Mouse (Mus musculus) small intestine, adult 2 months (tissue): ENCODE data around the gene Ufsp1. TPM values are rescaled to one million over a fixed set of nuclear protein-coding genes. Genes with fewer than 3 reads are reported as not detected.

ENCODE experiments used
- H3K27ac ChIP-seq: fragments of 200-500 bp; 2 replicates; pipeline ENCODE4 v1.5.1; 2012; ENCODE audit warnings: low read depth, low read length, control low read depth, inconsistent platforms; ENCODE audit not compliant: insufficient read depth
- H3K27me3 ChIP-seq: fragments of 200-500 bp; 2 replicates; pipeline ENCODE4 v1.6.1; 2012; ENCODE audit warnings: mild to moderate bottlenecking, moderate library complexity, low read length, inconsistent platforms; ENCODE audit not compliant: control insufficient read depth, insufficient read depth
- H3K36me3 ChIP-seq: fragments of 200-500 bp; 2 replicates; pipeline ENCODE4 v1.6.1; 2012; ENCODE audit warnings: mild to moderate bottlenecking, low read length, control low read depth, inconsistent platforms; ENCODE audit not compliant: control insufficient read depth, insufficient read depth
- H3K4me1 ChIP-seq: fragments of 200-500 bp; 2 replicates; pipeline ENCODE4 v1.6.1; 2012; ENCODE audit warnings: low read length, inconsistent platforms, mixed read lengths; ENCODE audit not compliant: control insufficient read depth, insufficient read depth, insufficient read length
- H3K4me3 ChIP-seq: fragments of 200-500 bp; 2 replicates; pipeline ENCODE4 v1.5.1; 2012; ENCODE audit warnings: low read depth, mild to moderate bottlenecking, control low read depth, inconsistent platforms, low read length, moderate library complexity
- CTCF ChIP-seq: fragments of 200-500 bp; IDR thresholded peaks from 2 replicates; pipeline ENCODE4 v1.5.1; 2012; ENCODE audit warnings: low read depth, mild to moderate bottlenecking, control low read depth, inconsistent platforms, low read length, moderate library complexity, mixed read lengths; ENCODE audit not compliant: insufficient replicate concordance, insufficient read length; ENCODE audit errors: extremely low read depth
- POLR2A ChIP-seq: fragments of 200-500 bp; IDR thresholded peaks from 2 replicates; pipeline ENCODE4 v1.6.1; 2012; ENCODE audit warnings: low read depth, mild to moderate bottlenecking, control low read depth, inconsistent platforms, low read length, moderate library complexity
- WGBS: fragments of 180-500 bp; shearing (Covaris S2); methylation state at CpG from one replicate; pipeline ENCODE4 v1.1.7; 2018; 5-methylcytosine and 5-hydroxymethylcytosine counted together
- polyA plus RNA-seq: library from polyadenylated mRNA; depleted of rRNA; stranded (reverse); fragments of >200 nt; gene quantifications from 2 replicates; pipeline ENCODE4 v1.2.3, GENCODE M21; 2012

Gene Ufsp1
- polyA plus RNA-seq, 1 experiment: 10.9 TPM

DNA sequence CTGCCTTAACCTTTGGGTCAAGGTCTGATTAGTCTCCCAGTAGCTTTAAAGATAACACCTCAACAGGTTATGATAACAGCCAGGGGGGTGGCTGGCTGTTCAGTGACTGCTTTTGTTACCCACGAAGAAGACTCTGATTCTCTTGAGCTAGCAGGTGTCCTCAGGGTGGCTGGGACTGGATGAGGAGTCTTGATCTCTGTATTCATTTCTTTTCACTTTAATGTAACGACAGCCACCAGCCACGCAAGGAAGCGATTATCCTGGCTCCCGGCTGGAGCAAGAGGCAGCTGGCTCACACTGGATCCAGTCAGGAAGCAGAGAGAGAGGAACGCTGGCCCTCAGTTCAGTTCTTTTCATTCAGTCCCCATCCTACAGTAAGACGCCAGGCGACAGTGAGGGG, 42.8 kb downstream of the Ufsp1 start:
- Histone ChIP-seq H3K4me1 (peaks cover 18% of the 10 kb centered on the region), H3K27me3 (no peaks in the 10 kb centered on the region), H3K36me3 (no peaks in the 10 kb centered on the region), H3K4me3 (no peak overlapping the region), H3K27ac (peak overlapping the region; percentile 68)
- TF ChIP-seq CTCF (no peak; the same call in 1 of the 2 replicates), POLR2A (no peak)
- WGBS: 20% methylated on average over 8 of the region's 8 CpGs

DNA sequence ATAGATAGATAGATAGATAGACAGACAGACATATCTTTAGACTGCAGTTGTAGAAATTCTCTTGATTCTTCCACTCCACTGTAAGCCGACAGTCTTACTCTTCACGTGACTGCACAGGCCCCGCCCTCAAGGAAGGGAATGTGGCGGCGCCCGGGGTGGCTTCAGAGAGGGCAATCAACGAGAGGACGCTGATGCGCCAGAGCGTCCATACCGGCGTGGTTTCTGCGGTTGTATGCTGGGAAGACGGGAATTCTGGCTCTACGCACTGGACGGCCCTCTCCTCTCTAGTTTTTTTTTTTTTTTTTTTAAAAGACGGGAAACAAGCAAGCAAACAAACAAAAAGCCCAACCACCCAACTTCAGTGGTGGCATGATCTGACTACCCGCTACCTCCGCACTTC, 43.8 kb downstream of the Ufsp1 start:
- TF ChIP-seq POLR2A (peak; percentile 55; the same call in 1 of the 2 replicates), CTCF (0 out of 2 replicates have a peak, but pooled peaks have one; percentile 5)
- under 1% methylated on average over 19 of the region's 19 CpGs for WGBS
- Histone ChIP-seq H3K4me3 (peak overlapping the region; percentile 65), H3K36me3 (no peaks in the 10 kb centered on the region), H3K4me1 (peaks cover 21% of the 10 kb centered on the region), H3K27ac (peak overlapping the region; percentile 67), H3K27me3 (no peaks in the 10 kb centered on the region)

DNA sequence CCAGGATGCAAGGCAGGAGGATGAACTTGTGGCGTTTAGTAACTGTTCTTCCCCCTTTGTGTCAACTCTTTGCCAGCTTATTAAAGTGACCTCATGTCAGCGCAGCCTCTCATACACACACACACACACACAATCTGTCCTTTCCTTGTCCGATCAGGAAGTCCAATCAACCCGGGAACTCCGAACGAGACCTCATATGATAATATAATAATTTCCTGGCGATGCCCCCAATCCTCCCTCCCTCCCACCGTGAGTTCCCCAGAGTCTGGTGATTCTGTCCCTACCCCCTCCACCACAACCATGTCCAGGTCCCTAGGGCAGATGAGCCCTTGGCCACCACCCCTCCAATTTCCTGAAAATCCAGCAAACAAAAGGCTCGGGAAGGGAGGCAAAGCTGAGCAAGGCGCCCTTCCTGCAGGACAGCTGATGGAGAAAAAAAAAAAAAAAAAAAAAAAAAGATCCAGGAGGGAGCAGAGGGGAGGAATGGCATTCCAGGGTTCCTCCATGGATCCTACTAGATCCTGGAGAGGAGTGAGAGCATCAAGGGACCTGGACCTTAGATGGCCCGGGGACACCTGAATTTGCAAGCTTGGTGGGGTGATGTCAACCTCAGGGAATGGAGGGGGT, 44.3 kb downstream of the Ufsp1 start:
- 2% methylated on average over 11 of the region's 11 CpGs for WGBS
- Histone ChIP-seq H3K36me3 (no peaks in the 10 kb centered on the region), H3K4me3 (peak overlapping the region; percentile 65), H3K27ac (peak overlapping the region; percentile 67), H3K4me1 (peaks cover 21% of the 10 kb centered on the region), H3K27me3 (no peaks in the 10 kb centered on the region)
- no peak for TF ChIP-seq POLR2A
- TF ChIP-seq CTCF: 0 out of 2 replicates have a peak, but pooled peaks have one; percentile 2

DNA sequence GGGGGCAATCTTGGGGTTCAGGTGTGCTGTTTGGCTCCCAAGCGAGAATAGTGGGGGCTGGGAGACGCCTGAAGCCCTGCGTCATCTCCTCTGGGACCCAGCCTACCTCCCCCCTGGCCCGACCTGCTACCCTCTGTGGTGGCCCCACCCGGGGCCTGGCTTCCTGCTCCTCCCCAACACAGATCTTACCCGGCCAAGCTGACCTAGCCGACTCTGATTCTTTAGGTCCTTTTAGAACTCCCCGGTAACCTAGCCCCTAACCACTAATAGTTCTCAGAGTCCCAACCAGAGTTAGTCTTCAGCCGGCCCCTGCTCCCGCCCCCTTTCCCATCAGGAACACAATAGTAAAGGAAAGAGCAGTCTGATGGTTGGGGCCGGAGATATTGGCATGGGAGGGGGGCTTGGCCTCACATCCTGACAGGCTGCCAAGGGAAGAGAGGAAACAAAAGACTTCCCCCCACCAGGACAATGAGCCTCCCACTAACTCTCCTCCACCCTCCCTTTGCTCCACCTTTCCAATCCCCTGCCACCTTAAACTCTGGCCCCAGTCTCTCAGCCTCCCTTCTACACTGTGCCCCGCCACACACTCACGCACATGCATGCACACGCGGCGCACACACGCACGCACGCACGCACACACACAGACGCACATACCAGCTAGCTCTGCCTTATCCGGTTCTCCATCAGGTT, 45.0 kb downstream of the Ufsp1 start:
- Histone ChIP-seq H3K27me3 (no peaks in the 10 kb centered on the region), H3K36me3 (no peaks in the 10 kb centered on the region), H3K27ac (peak overlapping the region; percentile 17; the same call in 1 of the 2 replicates), H3K4me1 (peaks cover 21% of the 10 kb centered on the region), H3K4me3 (peak overlapping the region; percentile 65)
- WGBS: 34% methylated on average over 22 of the region's 22 CpGs
- no peak for TF ChIP-seq POLR2A
- TF ChIP-seq CTCF: no peak

DNA sequence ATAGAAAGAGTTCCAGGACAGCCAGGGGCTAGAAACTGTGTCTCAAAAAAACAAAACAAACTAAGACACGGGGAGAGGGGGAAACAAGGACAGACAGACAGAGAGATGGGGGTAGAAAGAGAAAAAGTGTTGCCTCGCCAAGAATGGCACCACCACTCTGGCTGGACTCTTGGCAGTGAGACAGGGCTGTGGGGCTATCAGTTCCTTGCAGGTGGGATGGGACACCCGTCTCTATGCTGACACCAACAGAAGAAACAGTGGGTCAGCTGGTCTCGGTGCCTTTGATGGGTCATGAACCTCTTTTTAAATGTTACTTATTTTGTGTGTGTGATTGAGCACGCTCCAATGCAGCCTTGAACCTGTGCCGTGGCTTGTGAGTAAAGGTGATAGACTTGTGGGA, 45.8 kb downstream of the Ufsp1 start:
- TF ChIP-seq POLR2A (no peak), CTCF (no peak)
- Histone ChIP-seq H3K4me1 (peaks cover 26% of the 10 kb centered on the region), H3K27ac (no peak overlapping the region), H3K36me3 (no peaks in the 10 kb centered on the region), H3K4me3 (no peak overlapping the region), H3K27me3 (no peaks in the 10 kb centered on the region)
- 77% methylated on average over 6 of the region's 6 CpGs for WGBS

DNA sequence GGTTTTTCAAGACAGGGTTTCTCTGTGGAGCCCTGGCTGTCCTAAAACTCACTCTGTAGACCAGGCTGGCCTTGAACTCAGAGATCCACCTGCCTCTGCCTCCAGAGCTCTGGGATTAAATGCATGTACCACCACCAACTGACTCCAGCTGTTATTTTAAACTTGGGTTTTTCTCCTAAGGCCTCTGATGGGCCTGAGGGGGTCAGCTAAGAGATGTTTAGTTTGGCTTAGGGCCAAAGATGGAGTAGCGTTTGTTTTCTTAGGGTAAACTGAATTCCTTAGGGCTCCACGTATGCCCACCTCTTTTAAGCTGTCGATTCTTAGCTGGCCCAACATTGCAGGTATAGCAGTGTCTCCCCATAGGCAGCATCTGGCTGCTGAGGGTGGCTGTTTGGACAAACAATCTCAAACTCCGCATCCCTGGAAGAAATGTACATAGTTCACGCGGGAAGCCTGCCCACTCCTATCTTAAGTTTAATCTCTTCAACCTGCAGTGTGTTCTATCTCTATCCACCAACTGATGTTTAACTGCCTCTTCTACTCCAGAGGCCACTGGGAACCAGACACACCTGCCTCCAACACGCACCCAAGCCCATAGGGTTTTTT, 48.1 kb downstream of the Ufsp1 start:
- Histone ChIP-seq H3K4me1 (peaks cover 20% of the 10 kb centered on the region), H3K4me3 (no peak overlapping the region), H3K27me3 (no peaks in the 10 kb centered on the region), H3K36me3 (no peaks in the 10 kb centered on the region), H3K27ac (no peak overlapping the region)
- 31% methylated on average over 7 of the region's 7 CpGs for WGBS
- no peak for TF ChIP-seq CTCF
- TF ChIP-seq POLR2A: no peak

DNA sequence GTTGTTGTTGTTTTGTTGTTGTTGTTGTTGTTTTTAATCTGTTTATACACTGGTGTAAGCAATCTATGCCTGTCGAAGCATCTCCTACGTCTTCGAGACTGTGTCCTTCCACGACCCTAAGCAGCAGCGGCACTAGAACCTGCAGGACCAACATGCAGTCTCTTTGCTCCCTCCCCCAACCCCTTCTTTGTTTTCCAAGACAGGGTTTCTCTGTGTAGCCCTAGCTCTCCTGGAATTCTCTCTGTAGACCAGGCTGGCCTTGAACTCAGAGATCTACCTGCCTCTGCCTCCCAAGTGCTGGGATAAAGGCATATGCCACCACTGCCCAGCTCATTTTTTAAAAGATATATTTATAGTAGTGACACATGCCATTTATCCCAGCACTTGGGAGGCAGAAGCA, 49.0 kb downstream of the Ufsp1 start:
- WGBS: over 99% methylated on average over 5 of the region's 5 CpGs
- TF ChIP-seq POLR2A: no peak
- TF ChIP-seq CTCF: no peak
- Histone ChIP-seq H3K36me3 (no peaks in the 10 kb centered on the region), H3K27ac (no peak overlapping the region), H3K4me1 (peaks cover 16% of the 10 kb centered on the region), H3K27me3 (no peaks in the 10 kb centered on the region), H3K4me3 (no peak overlapping the region)
